Mouse (Mus musculus) heart, adult 2 months (tissue): ENCODE data around the gene Gm45021.

Source experiments
- EP300 ChIP-seq: fragments of 200-500 bp; IDR thresholded peaks from 2 replicates; pipeline ENCODE4 v1.6.1; 2011; ENCODE audit warnings: low read depth, low read length, control low read depth; ENCODE audit not compliant: insufficient read depth
- POLR2A ChIP-seq: fragments of 200-500 bp; IDR thresholded peaks from 2 replicates; pipeline ENCODE4 v1.6.1; 2011; ENCODE audit warnings: mild to moderate bottlenecking, low read depth, low read length, control low read depth; ENCODE audit not compliant: insufficient read depth

GRCm38 (mm10) chr6:48635105-48635504 lies 45.7 kb downstream of the Gm45021 start:
- TF ChIP-seq POLR2A (no peak), EP300 (no peak)
